Mouse (Mus musculus) erythroblast, embryonic 14.5 days (primary cell): ENCODE measurements around the gene Ifngr1. TPM values are rescaled to one million over a fixed set of nuclear protein-coding genes. Genes with fewer than 3 reads are reported as not detected.

Experiments
- H3K27me3 ChIP-seq: 2 replicates; pipeline ENCODE4 v1.6.1; 2012; ENCODE audit warnings: inconsistent platforms; ENCODE audit not compliant: control insufficient read depth
- H3K36me3 ChIP-seq: 2 replicates; pipeline ENCODE4 v1.6.1; 2012; ENCODE audit warnings: mild to moderate bottlenecking, inconsistent platforms; ENCODE audit not compliant: control insufficient read depth
- H3K4me1 ChIP-seq: 2 replicates; pipeline ENCODE4 v1.6.1; 2012; ENCODE audit warnings: inconsistent platforms; ENCODE audit not compliant: control insufficient read depth
- H3K4me3 ChIP-seq: replicated peaks from 2 replicates; pipeline ENCODE3; 2012; ENCODE audit warnings: moderate library complexity, mild to moderate bottlenecking, inconsistent platforms
- H3K9me3 ChIP-seq: 2 replicates; pipeline ENCODE4 v1.6.1; 2012; ENCODE audit warnings: low read length, inconsistent platforms, mixed read lengths; ENCODE audit not compliant: control insufficient read depth
- GATA1 ChIP-seq: IDR thresholded peaks from 2 replicates; pipeline ENCODE4 v1.6.1; 2012; ENCODE audit warnings: low read length, inconsistent platforms, mixed read lengths
- TAL1 ChIP-seq: IDR thresholded peaks from 3 replicates; pipeline ENCODE4 v1.6.1; 2012; ENCODE audit warnings: low read length, inconsistent platforms, mixed read lengths
- polyA plus RNA-seq: library from polyadenylated mRNA; stranded (reverse); fragments of >175 nt; gene quantifications from 2 replicates; pipeline ENCODE4 v1.2.3, GENCODE M21; 2012

Gene Ifngr1
- polyA plus RNA-seq, 1 experiment = 0.02 TPM

DNA sequence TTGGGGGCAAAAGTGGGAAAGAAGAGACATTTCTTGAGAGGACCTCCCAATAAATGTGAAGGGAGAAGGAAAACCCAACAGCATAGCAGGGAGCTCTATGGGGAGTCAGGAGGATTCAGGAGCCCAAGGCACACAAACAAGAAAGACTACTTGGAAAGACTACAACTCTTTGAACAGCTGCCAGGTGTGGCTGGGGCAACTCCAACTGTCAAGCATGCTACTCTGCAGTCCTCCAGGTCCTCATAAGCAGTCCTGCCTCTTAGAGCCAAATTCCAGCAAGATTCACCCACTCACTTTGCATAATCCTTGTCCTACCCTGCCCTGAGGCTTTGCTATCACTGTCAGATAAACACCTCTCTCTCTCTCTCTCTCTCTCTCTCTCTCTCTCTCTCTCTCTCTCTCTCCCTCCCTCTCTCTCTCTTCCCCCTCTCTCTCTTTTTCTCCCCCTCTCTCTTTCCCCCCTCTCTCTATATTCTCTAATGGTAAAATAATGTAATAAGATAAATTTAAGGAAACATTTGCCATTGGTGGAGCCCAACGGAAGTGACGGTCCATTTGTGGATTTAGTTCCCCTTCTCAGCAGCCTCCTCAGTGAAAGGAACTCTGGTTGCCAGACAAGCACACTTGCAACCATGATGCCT is 29.8 kb downstream of the Ifngr1 start, which contains the start of gene Il22ra2:
Gene Il22ra2 (plus strand): TSS at position 591 of the 641 bp plus-strand sequence.
- no peaks in the 10 kb centered on the region for H3K36me3 ChIP-seq
- H3K4me3 ChIP-seq = no peak within 1 kb of the TSS
- H3K4me1 ChIP-seq = no peaks in the 10 kb centered on the region
- TF ChIP-seq TAL1 (no peak), GATA1 (no peak)
- no peaks in the 10 kb centered on the region for H3K27me3 ChIP-seq
- no peaks in the 10 kb centered on the region for H3K9me3 ChIP-seq

DNA sequence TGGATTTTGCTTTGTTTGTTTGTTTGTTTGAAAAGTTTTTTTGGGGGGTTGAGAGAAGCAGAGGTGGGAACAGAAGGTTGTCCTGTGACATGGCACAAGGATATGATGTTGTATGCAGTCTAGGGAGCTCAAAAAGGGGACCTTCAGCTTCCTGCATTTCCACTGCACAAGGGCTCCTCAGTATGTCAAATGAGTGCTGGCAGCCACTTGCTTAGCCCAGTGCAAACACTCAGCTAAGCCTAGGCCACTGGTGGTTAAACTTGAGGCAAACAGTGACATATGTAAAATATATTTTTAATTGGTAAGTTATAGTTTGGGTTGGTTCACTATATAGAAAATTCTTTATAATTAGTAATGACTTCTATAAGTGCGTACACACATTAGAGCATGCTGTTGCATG is 32.9 kb downstream of the Ifngr1 start:
- Histone ChIP-seq H3K4me3 (no peak overlapping the region), H3K4me1 (no peaks in the 10 kb centered on the region), H3K27me3 (no peaks in the 10 kb centered on the region), H3K9me3 (no peaks in the 10 kb centered on the region), H3K36me3 (no peaks in the 10 kb centered on the region)
- TF ChIP-seq GATA1 = no peak
- TF ChIP-seq TAL1 = no peak

DNA sequence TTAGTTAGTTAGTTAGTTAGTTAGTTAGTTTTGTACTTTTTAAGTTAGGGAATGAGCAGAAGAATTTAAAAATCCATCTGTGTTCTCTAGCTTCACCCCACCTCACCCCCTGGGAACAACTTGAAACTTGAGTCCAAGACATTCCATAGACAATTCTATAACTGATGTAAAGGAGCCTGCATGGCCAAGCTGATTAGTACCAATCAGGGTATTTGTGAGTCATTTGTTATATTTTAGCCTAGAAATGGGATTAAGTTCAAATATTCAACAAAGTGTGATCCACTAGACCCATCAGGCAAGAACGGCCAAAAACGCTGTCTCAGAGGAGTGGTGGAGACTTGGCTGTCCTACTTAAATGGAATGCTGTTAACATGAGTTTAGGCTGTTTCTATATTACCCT is 35.6 kb downstream of the Ifngr1 start:
- Histone ChIP-seq H3K9me3 (no peaks in the 10 kb centered on the region), H3K36me3 (no peaks in the 10 kb centered on the region), H3K27me3 (no peaks in the 10 kb centered on the region), H3K4me3 (no peak overlapping the region), H3K4me1 (no peaks in the 10 kb centered on the region)
- TF ChIP-seq GATA1 = no peak
- TF ChIP-seq TAL1 = no peak

DNA sequence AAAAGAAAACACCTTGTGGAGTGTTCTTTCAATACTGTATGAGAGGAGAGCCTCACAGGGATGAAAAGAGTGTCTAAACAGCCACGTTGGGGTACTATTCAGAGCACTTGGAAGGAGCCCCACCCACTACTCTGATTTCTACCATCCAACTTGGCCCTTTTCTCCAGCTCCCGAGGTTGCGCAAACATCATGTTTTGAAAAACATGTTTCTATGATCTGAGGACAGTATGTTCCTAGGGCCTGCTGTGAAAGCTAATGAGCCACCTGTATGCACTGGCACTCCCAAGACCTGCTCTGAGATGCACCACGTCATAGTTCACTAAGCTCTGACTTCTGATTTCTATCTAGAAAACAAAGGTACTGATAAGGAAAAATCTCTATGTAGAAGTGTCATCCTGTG is 36.0 kb downstream of the Ifngr1 start:
- no peaks in the 10 kb centered on the region for H3K4me1 ChIP-seq
- H3K36me3 ChIP-seq = no peaks in the 10 kb centered on the region
- no peak overlapping the region for H3K4me3 ChIP-seq
- H3K9me3 ChIP-seq = no peaks in the 10 kb centered on the region
- no peak for TF ChIP-seq GATA1
- TF ChIP-seq TAL1 = no peak
- H3K27me3 ChIP-seq = no peaks in the 10 kb centered on the region

DNA sequence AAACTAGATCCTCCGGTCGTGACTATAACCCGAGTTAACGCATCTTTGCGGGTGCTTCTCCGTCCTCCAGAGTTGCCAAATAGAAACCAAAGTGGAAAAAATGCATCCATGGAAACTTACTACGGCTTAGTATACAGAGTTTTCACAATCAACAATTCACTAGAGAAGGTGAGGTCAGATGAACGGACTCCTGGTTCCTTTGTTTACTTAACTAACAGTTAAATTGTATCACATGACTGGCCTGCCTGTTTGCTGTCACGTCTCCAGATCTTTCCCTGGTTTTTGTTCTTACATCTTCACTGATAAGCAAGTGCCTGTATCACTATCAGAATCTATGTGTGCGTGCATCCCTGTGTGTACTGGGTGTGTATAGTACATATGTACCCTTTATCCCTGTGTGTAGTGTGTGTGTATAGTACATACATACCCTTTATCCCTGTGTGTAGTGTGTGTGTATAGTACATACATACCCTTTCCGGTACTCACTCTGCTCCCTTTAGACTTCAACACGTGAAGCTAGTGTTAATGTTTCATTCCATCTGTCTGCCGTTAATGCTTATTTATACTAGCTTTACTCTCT is 40.0 kb downstream of the Ifngr1 start:
- no peaks in the 10 kb centered on the region for H3K9me3 ChIP-seq
- no peak overlapping the region for H3K4me3 ChIP-seq

DNA sequence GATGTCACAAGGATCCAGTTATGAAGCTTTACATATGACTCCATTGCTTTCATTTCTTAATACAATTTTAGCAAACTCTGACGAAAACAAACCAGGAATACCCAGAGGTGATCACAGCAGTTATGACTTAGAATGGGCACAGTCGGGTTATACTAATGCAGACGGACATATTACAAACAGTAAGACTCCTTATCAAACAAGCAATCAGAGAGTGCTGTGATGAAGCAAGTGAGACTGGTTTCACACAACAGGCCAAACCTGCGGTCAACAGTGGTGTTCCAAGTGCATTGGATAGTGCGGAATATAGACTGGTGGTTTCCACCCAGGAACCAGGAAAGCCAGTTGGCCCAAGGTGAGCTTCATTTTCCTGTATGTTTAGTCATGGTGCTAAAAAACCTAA is 47.1 kb downstream of the Ifngr1 start:
- no peak for TF ChIP-seq GATA1
- TF ChIP-seq TAL1 = no peak
- Histone ChIP-seq H3K27me3 (no peaks in the 10 kb centered on the region), H3K36me3 (no peaks in the 10 kb centered on the region), H3K4me3 (no peak overlapping the region), H3K4me1 (no peaks in the 10 kb centered on the region), H3K9me3 (no peaks in the 10 kb centered on the region)

More for the DNA sequence above, 40.0 kb downstream of the Ifngr1 start:
- Histone ChIP-seq H3K4me1 (no peaks in the 10 kb centered on the region), H3K36me3 (no peaks in the 10 kb centered on the region), H3K27me3 (no peaks in the 10 kb centered on the region)
- TF ChIP-seq TAL1 = no peak
- TF ChIP-seq GATA1 = no peak

DNA sequence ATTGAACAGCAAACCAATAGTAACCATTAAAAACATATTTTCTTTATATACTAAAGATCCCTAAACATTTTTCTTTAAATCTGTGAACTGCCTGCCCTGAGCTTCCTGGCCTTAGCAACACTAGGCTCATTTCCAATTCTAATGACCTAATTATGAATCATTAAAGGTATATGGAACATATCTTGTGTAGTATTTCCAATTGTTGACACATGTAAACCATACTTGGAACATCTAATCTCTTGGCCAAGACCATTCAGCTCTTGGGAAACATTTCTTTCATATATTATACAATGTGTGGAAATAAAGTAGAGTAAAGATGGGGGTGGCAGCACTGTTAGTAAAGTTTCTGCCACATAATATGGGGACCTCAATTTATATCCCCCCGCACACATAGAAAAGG is 47.9 kb downstream of the Ifngr1 start:
- H3K36me3 ChIP-seq = no peaks in the 10 kb centered on the region

DNA sequence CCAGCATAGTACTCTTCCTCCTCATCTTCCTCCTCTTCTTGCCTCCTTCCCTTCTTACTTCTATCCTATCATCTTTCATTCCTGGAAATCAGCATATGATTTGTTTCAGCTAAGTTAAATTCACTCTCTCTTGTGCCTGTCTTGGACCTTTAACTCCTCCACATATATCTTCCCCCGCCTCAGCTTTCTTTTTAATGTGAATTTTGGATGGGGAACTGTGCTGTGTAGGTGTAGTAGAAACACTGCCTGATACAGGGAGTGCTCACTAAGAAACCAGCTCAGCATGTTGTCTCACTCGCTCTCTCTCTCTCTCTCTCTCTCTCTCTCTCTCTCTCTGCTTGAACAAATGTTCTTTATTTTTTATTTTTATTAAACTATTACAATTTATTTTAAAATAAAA is 53.4 kb downstream of the Ifngr1 start:
- no peaks in the 10 kb centered on the region for H3K4me1 ChIP-seq
- TF ChIP-seq TAL1 = no peak
- TF ChIP-seq GATA1 = no peak

More for the DNA sequence above, 47.9 kb downstream of the Ifngr1 start:
- Histone ChIP-seq H3K9me3 (no peaks in the 10 kb centered on the region), H3K4me3 (no peak overlapping the region), H3K4me1 (no peaks in the 10 kb centered on the region), H3K27me3 (no peaks in the 10 kb centered on the region)
- no peak for TF ChIP-seq TAL1

DNA sequence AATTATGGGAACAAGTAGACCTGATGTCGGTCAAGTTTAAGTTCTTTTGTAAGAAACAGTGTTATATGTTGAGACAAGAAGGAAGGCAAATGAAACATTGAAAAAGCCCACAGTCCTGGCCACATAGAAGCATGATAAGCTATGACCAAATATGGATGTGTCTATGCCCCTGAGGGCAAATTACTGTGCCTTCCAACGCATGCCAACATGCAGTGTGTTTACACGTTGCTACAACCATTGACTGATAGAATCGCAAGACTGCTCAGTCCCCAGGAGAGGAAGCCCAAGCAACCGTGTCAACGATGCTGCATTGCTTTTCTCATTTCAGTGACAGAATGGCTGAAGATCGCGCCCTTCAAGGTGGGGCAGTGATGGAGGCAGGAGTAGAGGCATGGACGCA is 65.7 kb downstream of the Ifngr1 start:
- H3K36me3 ChIP-seq = no peaks in the 10 kb centered on the region
- no peak overlapping the region for H3K4me3 ChIP-seq
- H3K4me1 ChIP-seq = no peaks in the 10 kb centered on the region
- no peaks in the 10 kb centered on the region for H3K27me3 ChIP-seq
- no peaks in the 10 kb centered on the region for H3K9me3 ChIP-seq
- TF ChIP-seq TAL1 (no peak), GATA1 (no peak)

More for the DNA sequence above, 53.4 kb downstream of the Ifngr1 start:
- Histone ChIP-seq H3K36me3 (no peaks in the 10 kb centered on the region), H3K4me3 (no peak overlapping the region), H3K9me3 (no peaks in the 10 kb centered on the region), H3K27me3 (no peaks in the 10 kb centered on the region)

Other genes starting within 250 kb of the Ifngr1 start
- not detected in 2 replicates for gene Olig3, start 235.4 kb upstream of the Ifngr1 start, polyA plus RNA-seq
- gene Il22ra2, start 30.0 kb downstream of the Ifngr1 start, polyA plus RNA-seq = not detected in 2 replicates
- gene Il20ra, start 120.6 kb downstream of the Ifngr1 start, polyA plus RNA-seq = 0.02 TPM in 1 of 2 replicates, not detected in the other